Mouse (Mus musculus) stomach, postnatal 0 days (tissue): Measurements from ENCODE around the gene Epor.

Experiments used
- CTCF ChIP-seq: IDR thresholded peaks from 2 replicates; pipeline ENCODE4 v1.5.1; 2016; ENCODE audit warnings: antibody characterized with exemption, low read depth, mild to moderate bottlenecking, moderate library complexity
- EP300 ChIP-seq: optimal IDR thresholded peaks from 2 replicates; pipeline ENCODE3; 2016; ENCODE audit warnings: antibody characterized with exemption

DNA sequence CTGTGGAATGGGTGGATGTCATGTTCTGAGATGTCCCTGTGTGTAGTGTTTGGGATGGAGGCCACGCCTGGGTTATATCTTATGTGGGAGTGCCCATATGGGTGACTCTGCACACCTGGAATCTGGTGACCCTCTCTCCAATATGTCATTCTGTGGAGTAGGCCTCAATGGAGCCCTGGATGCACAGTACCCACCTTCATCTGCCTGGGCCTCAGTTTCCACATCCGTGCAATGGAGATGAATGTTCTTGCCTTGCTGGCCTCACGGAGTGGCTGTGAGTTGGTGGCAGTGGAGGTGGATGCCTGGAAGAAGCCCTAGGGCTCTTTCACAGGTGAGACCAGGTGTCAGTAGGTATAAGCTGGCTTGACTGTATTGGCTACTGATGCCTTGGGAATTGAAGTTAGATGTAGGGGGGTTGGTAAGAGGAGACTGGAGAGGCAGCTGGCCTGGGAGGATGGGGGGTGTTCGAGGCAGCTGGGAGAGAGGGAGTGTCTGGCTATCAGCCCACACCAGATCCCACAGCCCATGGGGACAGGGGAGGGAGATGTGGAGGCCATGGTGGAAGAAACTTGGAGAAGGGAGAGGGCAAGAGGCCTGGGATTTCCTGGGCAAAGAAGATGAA, 25.0 kb downstream of the Epor start:
- TF ChIP-seq CTCF (no peak), EP300 (no peak)
